Mouse (Mus musculus): ENCODE measurements at regions not wholly inside any gene's neighbourhood (a gene's known extent, or its start where the extent isn't known, plus 50 kb on each side); places are given as distances from the start of the nearest gene placed in this dataset.

GRCm38 (mm10) chr2:167757157-167757780 is 67.6 kb upstream of the Tmem189 start:
- no peak for DNase-seq (ENCODE audit: low spot score in 2 of 2)

- no peak for DNase-seq (ENCODE audit: low spot score in 2 of 2)
Observed at GRCm38 (mm10) chr2:167756721-167757120, 67.1 kb upstream of the Tmem189 start.

DNA sequence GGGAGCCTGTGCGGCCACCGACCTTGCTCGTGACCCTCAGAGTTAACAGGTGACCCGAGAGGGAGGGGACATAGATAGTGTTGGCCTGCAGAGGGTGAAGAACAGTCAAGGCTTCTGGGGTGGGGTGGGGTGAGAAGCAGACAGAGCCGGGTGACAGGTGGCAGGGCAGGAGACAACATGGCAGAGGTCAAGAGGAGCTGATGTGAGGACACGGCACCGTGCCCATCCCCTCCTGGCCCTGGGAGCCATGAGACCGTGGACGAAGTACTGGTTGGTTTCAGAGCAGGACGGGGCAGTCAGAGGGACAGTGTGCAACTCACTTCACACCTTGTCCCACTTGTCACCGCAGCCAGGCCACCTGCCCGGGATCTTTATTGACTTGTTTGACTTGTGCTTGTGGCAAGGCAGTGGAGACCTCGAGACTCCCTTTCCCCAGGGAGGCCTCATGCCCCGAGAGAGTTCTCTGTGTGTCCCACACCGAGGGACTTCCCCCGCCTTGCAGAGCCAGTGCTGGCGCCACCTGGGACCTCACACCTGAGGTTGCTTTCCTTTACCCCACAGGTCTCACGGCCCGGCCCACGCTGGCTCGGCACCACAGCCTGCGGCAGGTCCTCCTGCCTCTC is 65.4 kb upstream of the Tmem189 start:
- DNase-seq (ENCODE audit: low spot score in 2 of 2), result no peak

- DNase-seq (ENCODE audit: low spot score in 2 of 2), result peak in 1 of 2 experiments; percentile 23
Observed at GRCm38 (mm10) chr2:167753898-167754297, 64.3 kb upstream of the Tmem189 start.

DNA sequence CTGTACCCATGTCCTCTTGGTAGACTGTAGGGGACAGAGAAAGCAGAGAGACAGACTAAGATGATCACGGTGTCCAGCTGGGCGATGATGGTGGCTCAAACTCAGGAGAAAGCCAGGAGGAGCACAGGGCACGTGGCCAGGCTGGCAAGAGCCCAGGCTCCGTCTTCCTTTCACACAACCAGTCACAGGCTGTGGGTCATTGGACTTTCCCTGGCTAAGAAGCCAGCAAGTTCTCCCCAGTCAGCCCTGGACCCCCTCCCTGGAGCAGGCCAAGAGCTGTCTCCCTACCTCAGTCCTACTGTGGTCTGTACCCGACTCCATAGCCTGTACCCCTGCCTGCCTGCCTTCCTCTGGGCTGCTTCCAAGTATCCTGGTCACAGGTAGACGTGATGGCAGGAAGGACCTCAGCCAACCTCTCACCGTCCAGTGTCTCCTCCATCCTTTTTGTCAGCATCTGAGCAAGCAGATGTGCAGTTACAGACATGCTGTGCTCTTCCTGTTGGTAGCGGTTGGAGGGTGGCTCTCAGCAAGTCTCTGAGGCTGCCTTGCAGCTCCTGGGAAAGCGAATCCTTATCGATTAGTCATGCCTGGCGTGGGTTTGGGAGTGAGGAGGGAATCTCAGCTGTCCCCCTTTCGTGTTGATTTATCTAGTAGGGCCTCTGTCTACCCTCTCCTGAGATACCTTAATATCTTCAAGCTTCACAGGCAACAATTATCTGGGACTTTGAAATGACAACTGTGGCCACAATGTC is 63.4 kb upstream of the Tmem189 start:
- peak in 1 of 2 experiments; percentile 38 for DNase-seq (ENCODE audit: low spot score in 2 of 2)

DNA sequence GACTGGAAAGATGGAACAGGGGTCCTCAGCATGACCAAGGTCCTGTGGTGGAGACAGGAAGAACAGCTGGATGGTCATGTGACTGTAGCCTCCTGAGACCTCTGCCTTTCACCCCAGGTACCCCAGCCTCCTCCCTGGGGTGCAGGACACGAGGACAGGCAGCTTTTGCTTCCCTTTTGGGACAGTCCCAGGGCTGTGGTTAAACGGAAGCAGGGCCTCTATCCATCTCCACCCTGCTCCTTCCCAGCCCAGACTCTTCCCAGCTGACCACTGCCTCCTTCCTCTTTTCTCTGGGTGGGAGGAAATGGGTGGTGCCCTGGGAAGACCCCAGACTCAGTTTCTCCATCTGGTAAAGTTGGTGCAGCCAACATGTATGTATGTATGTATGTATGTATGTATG is 62.0 kb upstream of the Tmem189 start:
- DNase-seq (ENCODE audit: low spot score in 2 of 2), result no peak

DNA sequence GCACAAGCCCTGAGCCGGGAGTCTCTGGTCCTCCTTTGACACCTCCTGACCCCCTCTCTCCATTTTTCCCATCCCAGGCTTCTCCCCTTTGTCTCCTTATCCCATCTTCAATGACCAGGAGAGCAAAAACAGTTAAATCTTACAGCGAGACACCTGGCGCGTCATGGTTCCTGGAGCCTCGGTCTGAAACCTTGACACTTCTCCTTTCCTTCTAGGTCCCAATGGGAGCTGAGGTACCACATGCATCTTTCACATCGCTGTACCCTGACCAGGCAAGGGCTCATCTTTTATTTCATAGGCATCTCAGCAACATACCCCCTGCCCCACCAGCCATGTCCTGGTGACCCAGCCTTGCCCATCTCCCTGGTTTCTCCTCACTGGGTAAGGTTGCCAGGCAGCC is 58.7 kb upstream of the Tmem189 start:
- DNase-seq (ENCODE audit: low spot score in 2 of 2), result no peak

GRCm38 (mm10) chr2:167747164-167747843 is 57.7 kb upstream of the Tmem189 start:
- DNase-seq (ENCODE audit: low spot score in 2 of 2), result no peak

DNA sequence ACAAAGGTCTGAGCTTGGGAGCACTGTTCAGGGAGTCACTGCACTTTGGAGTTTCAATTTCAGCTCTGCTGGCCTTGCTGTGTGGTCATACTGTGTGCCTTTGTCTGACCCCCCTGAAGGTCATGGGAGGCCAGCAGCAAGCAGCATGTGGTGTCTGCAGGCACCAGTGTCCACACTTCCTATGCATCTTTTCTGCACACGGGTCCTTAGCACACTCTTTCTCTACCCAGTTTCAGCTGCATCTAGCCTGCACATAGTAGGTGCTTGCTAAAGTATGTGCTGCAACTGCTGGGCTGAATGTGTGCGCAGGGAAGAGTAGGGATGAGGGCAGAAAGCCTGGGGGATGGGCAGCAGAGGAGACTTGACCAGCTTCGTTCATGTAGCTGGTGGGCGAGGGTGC is 56.7 kb upstream of the Tmem189 start:
- DNase-seq (ENCODE audit: low spot score in 2 of 2), result no peak

DNA sequence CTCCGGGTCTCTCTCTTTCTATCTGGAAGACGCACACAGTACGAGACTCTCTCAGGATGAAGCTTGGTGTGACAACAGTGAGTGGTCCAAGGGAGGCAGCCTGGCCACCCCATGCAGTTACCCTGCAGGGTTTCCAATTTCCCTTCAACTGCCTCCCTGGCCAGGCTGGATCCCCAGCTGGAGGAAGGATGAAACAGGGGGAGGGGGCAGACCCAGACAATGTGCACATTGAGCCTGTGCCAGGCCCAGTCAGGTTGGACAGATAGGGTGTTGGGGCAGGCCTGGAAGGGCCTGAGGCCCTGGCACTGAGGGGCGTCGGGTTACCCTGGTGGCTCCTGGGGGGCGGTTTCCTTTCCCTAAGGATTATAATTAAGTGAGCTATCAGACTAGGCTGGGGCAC is 55.8 kb upstream of the Tmem189 start:
- DNase-seq (ENCODE audit: low spot score in 2 of 2), result no peak

- no peak for DNase-seq (ENCODE audit: low spot score in 2 of 2)
Observed at GRCm38 (mm10) chr2:167744080-167744479, 54.5 kb upstream of the Tmem189 start.

- DNase-seq (ENCODE audit: low spot score in 2 of 2), result no peak
Observed at GRCm38 (mm10) chr2:167742479-167742878, 52.9 kb upstream of the Tmem189 start.

DNA sequence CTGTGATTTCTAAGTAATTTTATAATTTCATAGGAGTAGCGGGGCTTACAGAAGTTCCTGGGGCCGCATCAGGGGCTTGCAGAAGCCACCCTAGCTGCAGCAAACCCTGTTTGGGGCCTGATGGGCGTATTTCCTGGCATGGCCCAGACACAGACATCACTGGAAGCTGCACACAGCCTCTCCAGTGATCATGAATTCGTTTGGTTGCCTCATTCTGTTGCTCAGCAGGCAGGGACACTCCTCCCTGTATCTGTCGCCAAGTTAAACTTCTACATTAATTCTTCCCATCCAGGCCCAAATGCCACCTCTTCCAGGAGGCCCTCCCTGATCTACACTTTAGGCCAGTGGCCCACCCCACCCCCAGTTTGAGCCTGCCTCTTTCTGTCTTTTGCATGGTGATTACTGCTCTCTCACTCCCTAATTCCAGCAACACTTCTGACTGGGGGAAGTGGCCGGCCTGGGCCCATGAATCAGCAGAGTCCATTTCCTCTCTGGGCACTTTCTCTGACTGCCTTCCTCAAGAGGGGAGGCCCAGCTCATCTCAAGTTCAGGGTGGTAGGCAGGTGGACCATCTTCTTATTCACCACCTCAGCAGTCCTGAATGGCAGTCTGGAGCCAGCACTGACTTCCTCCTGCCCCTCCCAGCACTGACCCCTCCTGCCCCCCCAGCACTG is 51.0 kb upstream of the Tmem189 start:
- no peak for DNase-seq (ENCODE audit: low spot score in 2 of 2)
